Mouse (Mus musculus): Measurements from ENCODE around the gene Phldb2. TPM values are rescaled to one million over a fixed set of nuclear protein-coding genes. Genes with fewer than 3 reads are reported as not detected.

Gene Phldb2
- polyA plus RNA-seq, 1 experiment, result 1.8 TPM

DNA sequence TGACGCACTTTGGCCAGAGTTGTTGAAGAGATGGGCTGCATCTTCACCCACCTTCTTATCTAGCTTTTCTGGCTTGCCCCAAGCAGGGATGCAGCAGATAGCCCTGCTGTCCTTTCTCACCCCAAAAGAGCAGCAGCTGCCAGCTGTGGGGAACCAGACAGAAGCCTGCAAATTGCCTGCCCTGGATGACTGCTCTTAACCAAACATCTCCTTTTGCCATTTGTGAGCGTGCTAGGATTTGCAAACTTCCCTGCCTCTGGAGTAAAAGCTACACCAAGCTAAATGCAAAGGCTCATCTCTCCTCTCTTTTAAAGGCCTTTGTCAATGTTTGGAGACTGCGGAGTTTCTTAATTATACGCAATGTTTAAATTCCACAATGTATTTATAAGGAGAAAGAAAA is 111.0 kb downstream of the Phldb2 start:
- Histone ChIP-seq H3K4me3 (ENCODE audit: control insufficient read depth, insufficient read depth, low read length) (no peak overlapping the region), H3K27ac (ENCODE audit: control insufficient read depth, insufficient read depth, low read length) (no peak overlapping the region), H3K27me3 (ENCODE audit: control insufficient read depth, insufficient read depth, low read length) (peaks cover 8% of the 10 kb centered on the region; the same call in 1 of the 2 replicates), H3K36me3 (ENCODE audit: control insufficient read depth, insufficient read depth, low read length) (no peaks in the 10 kb centered on the region), H3K4me1 (replicated peaks; ENCODE audit: control insufficient read depth, insufficient read depth, low read length) (peaks cover 9% of the 10 kb centered on the region; the same call in 1 of the 2 replicates)
- no peak for TF ChIP-seq CTCF (IDR thresholded peaks at IDR 0.05; ENCODE audit: borderline replicate concordance, control insufficient read depth, extremely low read depth, insufficient read depth, low read length, poor library complexity)
- no peak for TF ChIP-seq POLR2A (IDR thresholded peaks at IDR 0.05; ENCODE audit: control insufficient read depth, extremely low read depth, insufficient read depth, low read length, poor library complexity)
- DNase-seq, result no peak
- WGBS, result 94% methylated on average over 4 of the region's 4 CpGs

- H3K36me3 ChIP-seq (ENCODE audit: control insufficient read depth, insufficient read depth, low read length), result no peaks in the 10 kb centered on the region
- H3K27me3 ChIP-seq (ENCODE audit: control insufficient read depth, insufficient read depth, low read length), result peaks cover 8% of the 10 kb centered on the region; the same call in 1 of the 2 replicates
- WGBS, result 72% methylated on average over 3 of the region's 3 CpGs
- H3K4me1 ChIP-seq (replicated peaks; ENCODE audit: control insufficient read depth, insufficient read depth, low read length), result peaks cover 9% of the 10 kb centered on the region; the same call in 1 of the 2 replicates
- H3K27ac ChIP-seq (ENCODE audit: control insufficient read depth, insufficient read depth, low read length), result no peak overlapping the region
- DNase-seq, result no peak
- H3K4me3 ChIP-seq (ENCODE audit: control insufficient read depth, insufficient read depth, low read length), result no peak overlapping the region
- TF ChIP-seq CTCF (IDR thresholded peaks at IDR 0.05; ENCODE audit: borderline replicate concordance, control insufficient read depth, extremely low read depth, insufficient read depth, low read length, poor library complexity), result no peak
- TF ChIP-seq POLR2A (IDR thresholded peaks at IDR 0.05; ENCODE audit: control insufficient read depth, extremely low read depth, insufficient read depth, low read length, poor library complexity), result no peak
These were observed 111.6 kb downstream of the Phldb2 start for GRCm38 (mm10) chr16:45841806-45842205.

DNA sequence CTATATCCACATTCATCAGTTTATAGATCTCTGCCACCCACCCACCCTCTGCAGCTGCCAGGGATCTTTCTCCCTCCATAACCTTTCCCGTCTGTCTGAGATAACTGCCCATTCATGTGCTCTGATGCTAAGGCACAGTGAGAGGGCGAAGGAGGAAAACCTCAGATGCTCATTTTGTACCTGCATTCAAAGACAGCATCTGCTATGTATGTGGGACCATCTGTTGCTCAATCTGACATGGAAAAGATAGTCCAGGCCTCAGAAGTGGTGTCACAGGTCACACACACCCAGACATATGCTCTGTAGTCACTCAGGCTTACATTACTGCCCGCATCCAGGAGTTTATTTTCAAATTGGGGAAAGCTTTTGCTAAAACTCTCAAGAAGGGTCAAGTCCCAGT is 112.4 kb downstream of the Phldb2 start:
- TF ChIP-seq POLR2A (IDR thresholded peaks at IDR 0.05; ENCODE audit: control insufficient read depth, extremely low read depth, insufficient read depth, low read length, poor library complexity), result no peak
- TF ChIP-seq CTCF (IDR thresholded peaks at IDR 0.05; ENCODE audit: borderline replicate concordance, control insufficient read depth, extremely low read depth, insufficient read depth, low read length, poor library complexity), result no peak
- Histone ChIP-seq H3K27me3 (ENCODE audit: control insufficient read depth, insufficient read depth, low read length) (peaks cover 8% of the 10 kb centered on the region; the same call in 1 of the 2 replicates), H3K27ac (ENCODE audit: control insufficient read depth, insufficient read depth, low read length) (no peak overlapping the region), H3K36me3 (ENCODE audit: control insufficient read depth, insufficient read depth, low read length) (no peaks in the 10 kb centered on the region), H3K4me3 (ENCODE audit: control insufficient read depth, insufficient read depth, low read length) (no peak overlapping the region), H3K4me1 (replicated peaks; ENCODE audit: control insufficient read depth, insufficient read depth, low read length) (peaks cover 9% of the 10 kb centered on the region; the same call in 1 of the 2 replicates)
- no peak for DNase-seq
- WGBS, result 97% methylated on average over 3 of the region's 3 CpGs

GRCm38 (mm10) chr16:45837541-45838342 is 115.7 kb downstream of the Phldb2 start:
- no peaks in the 10 kb centered on the region; the same call in 1 of the 2 replicates for H3K27me3 ChIP-seq (ENCODE audit: control insufficient read depth, insufficient read depth, low read length)
- no peak for DNase-seq
- TF ChIP-seq CTCF (IDR thresholded peaks at IDR 0.05; ENCODE audit: borderline replicate concordance, control insufficient read depth, extremely low read depth, insufficient read depth, low read length, poor library complexity) (no peak), POLR2A (IDR thresholded peaks at IDR 0.05; ENCODE audit: control insufficient read depth, extremely low read depth, insufficient read depth, low read length, poor library complexity) (no peak)
- WGBS, result 80% methylated on average over 5 of the region's 5 CpGs
- H3K4me1 ChIP-seq (replicated peaks; ENCODE audit: control insufficient read depth, insufficient read depth, low read length), result no peaks in the 10 kb centered on the region
- H3K36me3 ChIP-seq (ENCODE audit: control insufficient read depth, insufficient read depth, low read length), result no peaks in the 10 kb centered on the region
- H3K4me3 ChIP-seq (ENCODE audit: control insufficient read depth, insufficient read depth, low read length), result no peak overlapping the region
- H3K27ac ChIP-seq (ENCODE audit: control insufficient read depth, insufficient read depth, low read length), result no peak overlapping the region

DNA sequence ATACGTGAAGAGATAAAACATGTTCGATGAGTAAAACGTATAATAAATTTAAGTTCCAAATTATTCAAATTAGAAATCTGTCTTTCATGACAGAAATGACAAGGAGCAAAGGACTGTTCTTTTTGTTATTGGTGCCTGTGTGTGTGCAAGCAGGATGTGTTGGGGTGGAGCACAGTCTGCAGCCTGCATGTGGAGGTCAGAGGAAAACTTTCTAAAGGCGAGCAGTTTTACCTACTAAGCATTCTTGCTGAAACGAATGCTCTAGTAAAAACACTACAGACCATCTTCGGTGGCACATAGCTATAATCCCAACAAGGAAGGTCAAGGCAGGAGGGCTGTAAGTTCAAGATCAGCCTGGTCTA is 120.7 kb downstream of the Phldb2 start:
- Histone ChIP-seq H3K4me3 (ENCODE audit: control insufficient read depth, insufficient read depth, low read length) (no peak overlapping the region), H3K27me3 (ENCODE audit: control insufficient read depth, insufficient read depth, low read length) (no peaks in the 10 kb centered on the region), H3K27ac (ENCODE audit: control insufficient read depth, insufficient read depth, low read length) (no peak overlapping the region), H3K4me1 (replicated peaks; ENCODE audit: control insufficient read depth, insufficient read depth, low read length) (no peaks in the 10 kb centered on the region), H3K36me3 (ENCODE audit: control insufficient read depth, insufficient read depth, low read length) (no peaks in the 10 kb centered on the region)
- TF ChIP-seq POLR2A (IDR thresholded peaks at IDR 0.05; ENCODE audit: control insufficient read depth, extremely low read depth, insufficient read depth, low read length, poor library complexity) (no peak), CTCF (IDR thresholded peaks at IDR 0.05; ENCODE audit: borderline replicate concordance, control insufficient read depth, extremely low read depth, insufficient read depth, low read length, poor library complexity) (no peak)
- DNase-seq, result no peak
- 95% methylated on average over 6 of the region's 6 CpGs for WGBS

- H3K27me3 ChIP-seq (ENCODE audit: control insufficient read depth, insufficient read depth, low read length), result no peaks in the 10 kb centered on the region
- TF ChIP-seq POLR2A (IDR thresholded peaks at IDR 0.05; ENCODE audit: control insufficient read depth, extremely low read depth, insufficient read depth, low read length, poor library complexity) (no peak), CTCF (IDR thresholded peaks at IDR 0.05; ENCODE audit: borderline replicate concordance, control insufficient read depth, extremely low read depth, insufficient read depth, low read length, poor library complexity) (no peak)
- no peak overlapping the region for H3K27ac ChIP-seq (ENCODE audit: control insufficient read depth, insufficient read depth, low read length)
- H3K4me3 ChIP-seq (ENCODE audit: control insufficient read depth, insufficient read depth, low read length), result no peak overlapping the region
- H3K4me1 ChIP-seq (replicated peaks; ENCODE audit: control insufficient read depth, insufficient read depth, low read length), result no peaks in the 10 kb centered on the region
- 94% methylated on average over 8 of the region's 8 CpGs for WGBS
- no peak for DNase-seq
- no peaks in the 10 kb centered on the region for H3K36me3 ChIP-seq (ENCODE audit: control insufficient read depth, insufficient read depth, low read length)
These were observed 121.2 kb downstream of the Phldb2 start for GRCm38 (mm10) chr16:45832061-45832746.

Measured in thymus, adult 2 months (tissue).